Mouse (Mus musculus) regulatory T cell (primary cell): ENCODE measurements around the gene Sos2.
"Not testable (repeated sequence)": the region's sequence is repeated elsewhere in the genome, so short reads cannot be mapped to it uniquely, and the experiment has no call there.

ENCODE experiments used
- in situ Hi-C: fragments of 300-600 bp; cut with MboI, MseI; formaldehyde crosslinking; loops from one replicate; pipeline ENCODE4 v1.15.1; 2025; ENCODE audit warnings: high pct_unique_total_duplicates

Gene Sos2

GRCm38 (mm10) chr12:69674576-69675537, 6.8 kb downstream of the Sos2 start:
- in situ Hi-C loops = no loop called here

DNA sequence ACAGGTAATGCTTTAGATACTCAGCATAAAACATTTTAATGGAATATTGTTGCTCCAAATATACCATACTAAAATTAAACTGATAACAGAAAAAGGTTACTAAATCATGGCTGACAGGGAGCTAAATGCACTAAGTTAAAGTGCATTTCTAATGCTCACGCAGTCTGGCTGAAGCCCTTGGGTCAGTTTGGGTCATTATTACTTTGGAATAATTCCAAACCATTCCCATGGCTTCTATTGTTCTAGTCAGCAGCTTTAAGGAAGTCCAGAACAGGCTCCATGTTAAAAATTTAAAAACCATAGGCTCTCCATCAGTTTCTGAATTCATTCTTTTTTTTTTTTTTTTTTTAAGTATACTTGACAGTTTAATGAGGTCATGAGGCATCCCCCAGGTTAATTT, 7.5 kb downstream of the Sos2 start:
- in situ Hi-C loops = no loop called here

GRCm38 (mm10) chr12:69666721-69667120, 14.9 kb downstream of the Sos2 start:
- in situ Hi-C loops = no loop called here

GRCm38 (mm10) chr12:69661658-69662057, 20.0 kb downstream of the Sos2 start:
- in situ Hi-C loops = no loop called here

DNA sequence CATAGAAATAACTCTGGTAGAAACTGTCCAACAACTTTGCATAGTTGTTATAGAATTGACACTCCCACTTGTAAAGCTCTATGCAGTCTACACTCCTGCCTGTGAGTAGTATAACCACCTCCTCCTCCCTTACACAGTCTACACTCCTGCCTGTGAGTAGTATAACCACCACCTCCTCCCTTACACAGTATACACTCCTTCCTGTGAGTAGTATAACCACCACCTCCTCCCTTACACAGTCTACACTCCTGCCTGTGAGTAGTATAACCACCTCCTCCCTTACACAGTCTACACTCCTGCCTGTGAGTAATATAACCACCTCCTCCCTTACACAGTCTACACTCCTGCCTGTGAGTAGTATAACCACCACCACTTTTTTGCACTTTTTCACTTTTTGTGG, 27.7 kb downstream of the Sos2 start:
- in situ Hi-C loops = not testable (repeated sequence)

DNA sequence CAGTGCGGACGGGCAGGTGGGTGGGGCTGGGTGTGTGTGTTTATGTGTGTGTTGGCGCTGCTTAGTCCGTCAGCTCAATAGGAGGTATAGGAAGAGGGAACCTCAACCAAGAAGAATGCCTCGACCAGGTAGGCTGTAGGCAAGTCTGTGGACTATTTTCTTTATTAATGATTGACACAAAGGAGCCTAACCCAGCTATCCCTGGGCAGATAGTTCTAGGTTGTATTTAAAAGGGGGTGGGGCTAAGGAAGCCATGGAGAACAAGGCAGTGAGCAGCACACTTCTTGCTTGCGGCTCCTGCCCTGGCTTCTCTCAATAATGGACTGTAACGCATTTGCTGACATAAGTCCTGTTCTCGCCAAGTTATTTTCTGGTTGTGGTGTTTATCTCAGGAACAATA, 32.1 kb downstream of the Sos2 start:
- in situ Hi-C loops = no loop called here

GRCm38 (mm10) chr12:69645821-69646616, 35.6 kb downstream of the Sos2 start:
- in situ Hi-C loops = no loop called here

GRCm38 (mm10) chr12:69644877-69645276, 36.8 kb downstream of the Sos2 start:
- in situ Hi-C loops = no loop called here

DNA sequence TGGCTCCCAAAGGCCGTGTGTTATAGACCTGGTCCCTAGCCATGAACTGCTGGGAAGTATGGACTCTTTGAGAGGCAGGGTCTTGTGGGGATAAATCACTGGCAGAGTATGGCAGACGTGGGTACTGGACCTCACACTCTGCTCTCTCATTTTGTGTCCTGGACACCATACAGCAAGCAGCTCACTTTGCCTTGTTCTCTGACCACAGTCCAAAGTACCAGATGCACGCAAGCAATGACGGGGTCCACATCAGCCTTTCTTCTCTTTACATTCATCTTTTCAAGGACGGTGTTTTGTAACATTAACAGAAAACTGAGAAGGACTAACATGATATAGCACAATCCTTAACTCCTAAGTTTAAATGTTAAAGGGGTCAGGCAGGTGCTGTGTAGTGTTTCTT, 38.8 kb downstream of the Sos2 start:
- in situ Hi-C loops = no loop called here

- in situ Hi-C loops = no loop called here
Measured at GRCm38 (mm10) chr12:69634761-69635160, 46.9 kb downstream of the Sos2 start.

DNA sequence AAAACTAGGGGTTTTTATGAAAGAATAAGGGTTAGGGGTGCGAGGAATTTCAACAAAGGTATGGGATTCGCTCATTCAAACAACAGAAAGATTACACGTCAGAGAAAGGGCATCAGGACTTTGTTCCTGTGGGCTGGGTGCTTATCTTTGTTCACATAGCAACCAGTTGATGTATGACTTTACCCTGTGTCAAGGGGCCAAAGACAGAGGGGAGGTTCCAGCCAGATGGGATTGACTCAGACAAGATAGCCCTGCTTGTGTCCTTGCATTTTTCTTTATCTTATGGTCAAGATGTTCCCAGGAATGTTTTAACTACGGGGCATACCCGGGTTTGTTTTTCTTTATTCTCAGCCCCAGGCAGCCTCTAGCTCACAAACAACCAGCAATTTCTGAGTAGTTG, 63.1 kb downstream of the Sos2 start:
- in situ Hi-C loops = not testable (repeated sequence)

GRCm38 (mm10) chr12:69604367-69604766, 77.3 kb downstream of the Sos2 start:
- in situ Hi-C loops = no loop called here

- in situ Hi-C loops = no loop called here
Measured at GRCm38 (mm10) chr12:69597446-69597845, 84.2 kb downstream of the Sos2 start.

DNA sequence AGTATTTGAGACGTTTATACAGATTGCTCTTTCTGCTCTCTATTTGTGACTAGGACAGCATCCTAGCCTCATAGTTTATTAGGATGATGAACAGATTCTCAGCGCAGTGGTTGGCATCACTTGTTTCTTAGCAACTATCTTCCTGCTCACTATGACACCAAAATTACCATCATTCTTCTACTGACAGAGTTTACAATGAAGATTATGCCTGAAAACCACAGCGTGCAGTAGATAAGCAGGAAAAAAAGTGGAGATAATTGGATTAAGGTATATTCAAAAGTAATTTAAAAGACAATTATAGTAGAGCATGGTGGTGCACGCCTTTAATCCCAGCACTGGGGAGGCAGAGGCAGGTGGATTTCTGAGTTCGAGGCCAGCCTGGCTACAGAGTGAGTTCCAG, 88.5 kb downstream of the Sos2 start:
- in situ Hi-C loops = loop anchor here (5.0 kb wide), 1 partner anchor 386 kb away; no protein-coding TSS in a partner anchor

- in situ Hi-C loops = no loop called here
Measured at GRCm38 (mm10) chr12:69583270-69583629, 98.4 kb downstream of the Sos2 start.

GRCm38 (mm10) chr12:69582613-69583269, 98.9 kb downstream of the Sos2 start, which contains the start of gene Vcpkmt:
Gene Vcpkmt (minus strand): TSS chr12:69583028.
- in situ Hi-C loops = no loop called here

GRCm38 (mm10) chr12:69582216-69582612, 99.4 kb downstream of the Sos2 start:
- in situ Hi-C loops = no loop called here

DNA sequence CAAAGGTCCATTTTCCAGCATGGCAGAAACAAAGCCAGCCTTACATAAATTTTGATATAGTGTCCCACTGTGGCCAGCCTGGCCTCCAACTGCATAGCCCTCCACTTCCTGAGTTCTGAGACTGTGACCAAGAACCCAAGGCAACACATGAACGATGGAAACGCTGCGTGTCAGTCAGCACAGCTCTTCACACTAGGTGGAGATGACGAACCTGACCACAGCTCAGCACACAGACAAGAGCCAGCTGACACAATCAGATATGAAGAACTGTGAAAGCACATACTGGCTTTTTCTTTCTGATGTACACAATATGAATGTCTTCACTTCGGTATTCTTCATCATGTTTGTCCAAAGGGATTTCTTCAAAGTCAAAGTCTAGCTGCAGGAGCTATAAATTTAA, 102.0 kb downstream of the Sos2 start:
- in situ Hi-C loops = loop anchor here (5.0 kb wide), 1 partner anchor 222 kb away; the partner anchor contains the start of gene Nemf

GRCm38 (mm10) chr12:69576120-69576627, 105.5 kb downstream of the Sos2 start:
- in situ Hi-C loops = loop anchor here (5.0 kb wide), 1 partner anchor 219 kb away; the partner anchor contains the start of gene Nemf

DNA sequence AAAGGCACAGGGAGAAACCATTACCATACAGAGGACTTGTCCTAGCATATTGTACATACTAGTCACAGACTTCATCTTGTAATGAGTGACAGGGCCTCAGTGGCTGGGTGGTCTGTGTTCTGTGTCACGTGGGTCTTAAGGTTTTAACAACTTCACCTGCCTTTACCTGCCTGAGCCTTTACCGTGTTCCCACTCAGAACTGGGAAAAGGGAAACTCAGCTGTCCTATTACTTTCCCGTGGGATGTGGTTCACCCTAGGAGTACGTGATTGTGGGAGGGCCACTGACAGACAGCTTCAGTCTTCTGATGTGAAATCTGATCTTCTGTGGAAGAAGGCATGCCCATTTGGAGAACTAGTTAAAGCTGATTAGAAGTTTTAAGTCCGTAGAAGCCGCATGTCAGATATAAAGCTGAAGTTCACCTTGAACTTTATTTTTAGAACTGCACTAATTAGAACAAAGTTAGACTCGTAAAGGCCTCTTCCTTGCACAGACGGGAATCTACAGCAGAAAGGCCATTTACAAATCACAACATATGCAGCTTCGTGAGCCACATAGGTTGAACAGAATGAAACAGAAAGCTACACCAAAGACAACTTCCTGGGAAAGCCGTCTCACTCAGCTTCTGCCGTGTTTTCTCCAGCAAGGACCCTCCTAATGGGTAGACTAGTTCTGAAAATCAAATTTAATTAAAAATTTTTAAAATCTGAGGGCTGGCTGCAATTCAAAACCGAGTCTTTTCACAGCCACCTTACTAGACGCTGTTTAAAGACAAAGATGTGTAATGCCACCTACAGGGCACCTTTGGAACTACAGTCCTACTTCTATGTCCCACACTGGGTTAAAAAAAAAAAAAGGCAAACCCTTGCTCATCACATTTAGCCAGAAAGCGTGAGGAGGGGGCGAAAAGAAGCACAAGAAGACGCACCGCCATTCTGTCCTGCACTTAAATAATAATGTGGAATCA, 107.5 kb downstream of the Sos2 start:
- in situ Hi-C loops = no loop called here
